Mouse (Mus musculus): ENCODE results near the gene Gpr153. TPM values are rescaled to one million over a fixed set of nuclear protein-coding genes. Genes with fewer than 3 reads are reported as not detected.

The Gpr153 gene
- polyA plus RNA-seq, 1 experiment = 6.5 TPM

- Histone ChIP-seq H3K27me3 (ENCODE audit: control insufficient read depth, insufficient read depth, insufficient read length) (no peaks in the 10 kb centered on the region), H3K4me2 (ENCODE audit: low read depth) (no peak overlapping the region), H3K79me2 (ENCODE audit: control insufficient read depth, insufficient read depth) (no peaks in the 10 kb centered on the region), H3ac (ENCODE audit: control insufficient read depth, insufficient read length) (no peak overlapping the region), H3K4me3 (no peak overlapping the region), H3K36me3 (ENCODE audit: control insufficient read depth, insufficient read depth) (no peaks in the 10 kb centered on the region)
- TF ChIP-seq MAX (IDR thresholded peaks at IDR 0.05; ENCODE audit: low read depth) = no peak
- TF ChIP-seq TCF3 (IDR thresholded peaks at IDR 0.05; ENCODE audit: insufficient read length, low read depth) = no peak
Observed at GRCm38 (mm10) chr4:152232411-152232903, 41.6 kb upstream of the Gpr153 start.

DNA sequence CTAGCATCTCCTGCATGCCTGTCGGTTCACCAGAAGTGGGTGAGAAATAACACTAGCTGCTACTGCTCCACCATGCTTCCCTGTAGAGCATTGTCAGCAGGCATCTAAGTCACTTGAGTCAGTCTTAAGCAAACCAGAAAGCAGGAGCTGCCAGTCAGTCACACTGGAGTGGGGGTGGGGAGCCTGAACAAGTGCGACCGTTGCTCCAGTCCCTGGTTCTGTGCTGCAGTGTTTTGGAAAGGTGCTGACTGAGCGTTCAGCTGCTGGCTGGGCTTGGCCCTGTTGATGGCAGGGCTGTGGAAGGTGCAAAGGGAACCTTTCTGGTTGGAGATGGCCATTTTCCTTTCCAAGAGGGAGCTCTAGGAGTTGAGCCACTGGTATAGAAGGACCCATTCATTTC lies 34.1 kb upstream of the Gpr153 start:
- no peak overlapping the region for H3ac ChIP-seq (ENCODE audit: control insufficient read depth, insufficient read length)
- H3K27me3 ChIP-seq (ENCODE audit: control insufficient read depth, insufficient read depth, insufficient read length) = no peaks in the 10 kb centered on the region
- TF ChIP-seq TCF3 (IDR thresholded peaks at IDR 0.05; ENCODE audit: insufficient read length, low read depth) (no peak), E2F4 (IDR thresholded peaks at IDR 0.05; ENCODE audit: insufficient read depth) (no peak)
- no peaks in the 10 kb centered on the region for H3K79me2 ChIP-seq (ENCODE audit: control insufficient read depth, insufficient read depth)
- H3K4me3 ChIP-seq = no peak overlapping the region
- H3K4me2 ChIP-seq (ENCODE audit: low read depth) = no peak overlapping the region
- H3K36me3 ChIP-seq (ENCODE audit: control insufficient read depth, insufficient read depth) = peaks cover 9% of the 10 kb centered on the region

GRCm38 (mm10) chr4:152243241-152243891 lies 30.7 kb upstream of the Gpr153 start:
- H3K4me2 ChIP-seq (ENCODE audit: low read depth) = no peak overlapping the region
- no peak overlapping the region for H3ac ChIP-seq (ENCODE audit: control insufficient read depth, insufficient read length)
- H3K36me3 ChIP-seq (ENCODE audit: control insufficient read depth, insufficient read depth) = peaks cover 9% of the 10 kb centered on the region
- TF ChIP-seq REST (IDR thresholded peaks at IDR 0.05; ENCODE audit: insufficient read depth, insufficient read length) (no peak), SRF (IDR thresholded peaks at IDR 0.05; ENCODE audit: control insufficient read depth, insufficient read length, low read depth) (no peak), POLR2AphosphoS2 (IDR thresholded peaks at IDR 0.05; ENCODE audit: insufficient read length, low read depth) (no peak), TCF12 (IDR thresholded peaks at IDR 0.05; ENCODE audit: insufficient read depth, poor library complexity, severe bottlenecking) (no peak), TCF3 (IDR thresholded peaks at IDR 0.05; ENCODE audit: insufficient read length, low read depth) (no peak), USF1 (IDR thresholded peaks at IDR 0.05; ENCODE audit: low read depth) (no peak), MYOG (IDR thresholded peaks at IDR 0.05; ENCODE audit: control insufficient read depth in 1 of 3, insufficient read depth in 1 of 3, insufficient read length in 2 of 3, low read depth in 2 of 3) (no peak), MAX (IDR thresholded peaks at IDR 0.05; ENCODE audit: low read depth) (no peak), E2F4 (IDR thresholded peaks at IDR 0.05; ENCODE audit: insufficient read depth) (no peak), POLR2A (IDR thresholded peaks at IDR 0.05; ENCODE audit: insufficient read length, low read depth) (no peak), MYOD1 (IDR thresholded peaks at IDR 0.05; ENCODE audit: control insufficient read depth in 1 of 3, insufficient read length in 2 of 3, low read depth in 2 of 3) (no peak), CEBPB (IDR thresholded peaks at IDR 0.05; ENCODE audit: insufficient read depth, poor library complexity, severe bottlenecking) (no peak)
- H3K79me2 ChIP-seq (ENCODE audit: control insufficient read depth, insufficient read depth) = no peaks in the 10 kb centered on the region
- H3K27me3 ChIP-seq (ENCODE audit: control insufficient read depth, insufficient read depth, insufficient read length) = no peaks in the 10 kb centered on the region
- no peak overlapping the region for H3K4me3 ChIP-seq

- H3K36me3 ChIP-seq (ENCODE audit: control insufficient read depth, insufficient read depth) = peaks cover 8% of the 10 kb centered on the region
- H3K4me2 ChIP-seq (ENCODE audit: low read depth) = no peak overlapping the region
- TF ChIP-seq TCF12 (IDR thresholded peaks at IDR 0.05; ENCODE audit: insufficient read depth, poor library complexity, severe bottlenecking) (no peak), MYOD1 (IDR thresholded peaks at IDR 0.05; ENCODE audit: control insufficient read depth in 1 of 3, insufficient read length in 2 of 3, low read depth in 2 of 3) (no peak), E2F4 (IDR thresholded peaks at IDR 0.05; ENCODE audit: insufficient read depth) (no peak), POLR2AphosphoS2 (IDR thresholded peaks at IDR 0.05; ENCODE audit: insufficient read length, low read depth) (no peak), REST (IDR thresholded peaks at IDR 0.05; ENCODE audit: insufficient read depth, insufficient read length) (no peak)
- no peaks in the 10 kb centered on the region for H3K27me3 ChIP-seq (ENCODE audit: control insufficient read depth, insufficient read depth, insufficient read length)
- no peak overlapping the region for H3ac ChIP-seq (ENCODE audit: control insufficient read depth, insufficient read length)
- no peaks in the 10 kb centered on the region for H3K79me2 ChIP-seq (ENCODE audit: control insufficient read depth, insufficient read depth)
- H3K4me3 ChIP-seq = no peak overlapping the region
Observed at GRCm38 (mm10) chr4:152243969-152244368, 30.1 kb upstream of the Gpr153 start.

DNA sequence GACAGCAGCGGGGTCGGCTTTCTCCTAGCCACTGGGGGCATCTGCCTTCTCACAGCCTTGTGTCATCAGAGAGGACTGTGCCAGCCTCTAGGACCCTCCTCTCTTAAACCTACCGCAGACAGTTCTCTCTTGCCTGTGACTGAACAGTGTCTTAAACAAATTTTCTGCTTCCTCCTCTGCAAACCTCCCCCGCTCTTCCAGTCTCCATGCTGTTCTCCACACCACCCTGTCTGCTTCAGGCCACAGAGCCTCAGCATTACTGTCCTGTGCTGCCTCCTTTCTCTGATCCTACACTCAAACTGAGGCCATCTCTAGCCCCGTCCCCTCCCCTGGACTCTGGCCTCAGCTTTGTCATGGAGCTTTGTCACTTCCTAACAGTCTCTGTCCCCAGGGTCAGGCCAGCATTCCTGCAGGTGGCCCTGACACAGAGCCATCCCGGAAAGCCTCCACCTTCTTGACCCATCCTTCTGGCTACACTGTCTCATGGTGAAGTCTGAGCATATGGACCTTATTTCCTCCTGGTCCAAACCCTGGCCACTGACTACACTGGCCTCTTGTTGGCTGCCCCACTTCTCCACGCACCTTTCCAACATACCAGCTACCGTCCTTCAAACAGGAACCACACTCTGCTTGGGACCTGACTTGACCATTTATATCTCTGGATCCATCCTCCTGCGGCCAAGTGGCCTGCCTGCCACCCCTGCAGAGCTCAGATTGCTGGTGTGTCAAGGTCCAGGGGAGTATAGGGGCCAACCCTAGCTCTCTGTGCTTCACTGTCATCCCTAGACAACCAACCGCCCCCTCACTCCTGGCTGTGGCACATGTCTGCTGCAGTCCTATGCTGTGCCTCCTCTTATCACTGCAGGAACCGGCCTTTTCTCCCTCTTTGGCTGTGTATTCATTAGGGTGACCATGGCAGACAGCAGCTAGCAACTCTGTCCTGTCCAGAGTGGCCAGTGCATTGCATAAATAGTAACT lies 29.2 kb upstream of the Gpr153 start:
- no peak for TF ChIP-seq REST (IDR thresholded peaks at IDR 0.05; ENCODE audit: insufficient read depth, insufficient read length)
- no peak for TF ChIP-seq USF1 (IDR thresholded peaks at IDR 0.05; ENCODE audit: low read depth)
- TF ChIP-seq E2F4 (IDR thresholded peaks at IDR 0.05; ENCODE audit: insufficient read depth) = no peak
- TF ChIP-seq POLR2AphosphoS2 (IDR thresholded peaks at IDR 0.05; ENCODE audit: insufficient read length, low read depth) = no peak
- no peak for TF ChIP-seq MYOD1 (IDR thresholded peaks at IDR 0.05; ENCODE audit: control insufficient read depth in 1 of 3, insufficient read length in 2 of 3, low read depth in 2 of 3)
- TF ChIP-seq SRF (IDR thresholded peaks at IDR 0.05; ENCODE audit: control insufficient read depth, insufficient read length, low read depth) = no peak
- no peak for TF ChIP-seq MYOG (IDR thresholded peaks at IDR 0.05; ENCODE audit: control insufficient read depth in 1 of 3, insufficient read depth in 1 of 3, insufficient read length in 2 of 3, low read depth in 2 of 3)
- no peak for TF ChIP-seq CEBPB (IDR thresholded peaks at IDR 0.05; ENCODE audit: insufficient read depth, poor library complexity, severe bottlenecking)
- no peak for TF ChIP-seq TCF3 (IDR thresholded peaks at IDR 0.05; ENCODE audit: insufficient read length, low read depth)
- TF ChIP-seq MAX (IDR thresholded peaks at IDR 0.05; ENCODE audit: low read depth) = no peak
- TF ChIP-seq TCF12 (IDR thresholded peaks at IDR 0.05; ENCODE audit: insufficient read depth, poor library complexity, severe bottlenecking) = no peak
- Histone ChIP-seq H3K27me3 (ENCODE audit: control insufficient read depth, insufficient read depth, insufficient read length) (no peaks in the 10 kb centered on the region), H3ac (ENCODE audit: control insufficient read depth, insufficient read length) (no peak overlapping the region), H3K4me2 (ENCODE audit: low read depth) (no peak overlapping the region), H3K4me3 (no peak overlapping the region), H3K79me2 (ENCODE audit: control insufficient read depth, insufficient read depth) (no peaks in the 10 kb centered on the region), H3K36me3 (ENCODE audit: control insufficient read depth, insufficient read depth) (peaks cover 6% of the 10 kb centered on the region)
